Mouse (Mus musculus) kidney, postnatal 36 days (tissue): ENCODE results near the gene Slc34a2.

Source experiments
- DNase-seq, 2 experiments: peaks; one replicate each; pipeline ENCODE4 v3.0.0; 2021 to 2022; ENCODE audit warnings: mixed read lengths in 2 of 2

The Slc34a2 gene

GRCm38 (mm10) chr5:53025276-53025973, 12.5 kb upstream of the Slc34a2 start:
- peak in 1 of 2 experiments; percentile 46 for DNase-seq

- no peak for DNase-seq
These were observed 6.5 kb upstream of the Slc34a2 start for GRCm38 (mm10) chr5:53031346-53031745.

- no peak for DNase-seq
These were observed 4.3 kb downstream of the Slc34a2 start for GRCm38 (mm10) chr5:53042034-53042748.

GRCm38 (mm10) chr5:53042771-53043371, 5.0 kb downstream of the Slc34a2 start:
- no peak for DNase-seq

- peak; percentile 19 to 43 for DNase-seq
These were observed 5.8 kb downstream of the Slc34a2 start for GRCm38 (mm10) chr5:53043716-53044115.

GRCm38 (mm10) chr5:53047951-53048350, 10.1 kb downstream of the Slc34a2 start:
- DNase-seq: peak; percentile 55 to 70

GRCm38 (mm10) chr5:53048599-53048998, 10.7 kb downstream of the Slc34a2 start:
- no peak for DNase-seq

- peak; percentile 33 to 60 for DNase-seq
These were observed 11.2 kb downstream of the Slc34a2 start for GRCm38 (mm10) chr5:53049046-53049445.

- DNase-seq: no peak
These were observed 13.1 kb downstream of the Slc34a2 start for GRCm38 (mm10) chr5:53050963-53051362.

GRCm38 (mm10) chr5:53053246-53053645, 15.4 kb downstream of the Slc34a2 start:
- no peak for DNase-seq

- no peak for DNase-seq
These were observed 23.8 kb downstream of the Slc34a2 start for GRCm38 (mm10) chr5:53061532-53062130.

GRCm38 (mm10) chr5:53074553-53074952, 36.7 kb downstream of the Slc34a2 start:
- peak; percentile 54 to 74 for DNase-seq

GRCm38 (mm10) chr5:53078453-53078852, 40.6 kb downstream of the Slc34a2 start:
- DNase-seq: peak; percentile 81 to 86

GRCm38 (mm10) chr5:53087452-53087851, 49.6 kb downstream of the Slc34a2 start:
- DNase-seq: no peak

- DNase-seq: no peak
These were observed 53.5 kb downstream of the Slc34a2 start for GRCm38 (mm10) chr5:53091331-53091730.

GRCm38 (mm10) chr5:53101848-53102473, 64.1 kb downstream of the Slc34a2 start:
- peak; percentile 77 to 85 for DNase-seq

GRCm38 (mm10) chr5:53104177-53104855, 66.4 kb downstream of the Slc34a2 start:
- DNase-seq: peak; percentile 73 to 76

- peak; percentile 73 to 84 for DNase-seq
These were observed 67.8 kb downstream of the Slc34a2 start for GRCm38 (mm10) chr5:53105716-53106115.

- no peak for DNase-seq
These were observed 68.2 kb downstream of the Slc34a2 start for GRCm38 (mm10) chr5:53106125-53106524.

GRCm38 (mm10) chr5:53106731-53107130, 68.8 kb downstream of the Slc34a2 start:
- no peak for DNase-seq

GRCm38 (mm10) chr5:53108026-53108425, 70.1 kb downstream of the Slc34a2 start:
- peak; percentile 73 to 78 for DNase-seq

- DNase-seq: no peak
These were observed 70.8 kb downstream of the Slc34a2 start for GRCm38 (mm10) chr5:53108668-53109067.
